Mouse (Mus musculus): ENCODE results near the gene Prkn. TPM values are rescaled to one million over a fixed set of nuclear protein-coding genes. Genes with fewer than 3 reads are reported as not detected.

Gene Prkn
- polyA plus RNA-seq, 1 experiment, result not detected

DNA sequence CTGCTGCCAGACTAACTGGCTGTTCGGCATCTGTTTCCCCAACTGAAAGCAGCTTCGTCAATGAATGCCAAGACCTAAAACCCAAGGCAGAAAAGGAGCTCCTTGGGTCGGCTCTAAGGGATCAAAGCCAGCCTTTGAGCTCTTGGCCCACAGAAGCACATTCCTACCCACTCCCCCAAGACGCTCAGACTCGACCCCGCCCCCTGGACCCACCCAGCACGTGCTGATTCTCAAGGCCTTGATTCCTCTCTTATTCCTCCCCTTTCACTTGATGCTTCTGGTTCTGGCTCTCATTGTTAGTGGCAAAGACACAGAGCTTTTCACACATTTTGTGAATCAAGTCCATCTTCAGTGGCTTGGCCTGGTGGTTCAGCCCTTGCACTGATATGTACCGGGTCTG lies 979.3 kb downstream of the Prkn start:
- TF ChIP-seq MAX (IDR thresholded peaks at IDR 0.05) (no peak), FOSL1 (IDR thresholded peaks at IDR 0.05; ENCODE audit: insufficient read depth, low read length, poor library complexity, severe bottlenecking) (no peak), CEBPB (IDR thresholded peaks at IDR 0.05; ENCODE audit: low read depth) (no peak), MYOD1 (IDR thresholded peaks at IDR 0.05; ENCODE audit: control insufficient read depth, insufficient read length, low read depth) (no peak), USF1 (IDR thresholded peaks at IDR 0.05; ENCODE audit: low read depth) (no peak), CTCF (IDR thresholded peaks at IDR 0.05; ENCODE audit: control insufficient read depth, insufficient read depth, insufficient read length) (no peak), MYOG (IDR thresholded peaks at IDR 0.05; ENCODE audit: control insufficient read depth, extremely low read depth, insufficient read length) (no peak)
- H3K27me3 ChIP-seq (ENCODE audit: control insufficient read depth, insufficient read depth, insufficient read length), result no peaks in the 10 kb centered on the region
- no peak overlapping the region for H3ac ChIP-seq (ENCODE audit: control insufficient read depth, insufficient read length, low read depth)
- no peak overlapping the region for H3K4me3 ChIP-seq (ENCODE audit: insufficient read depth, poor library complexity, severe bottlenecking)
- no peaks in the 10 kb centered on the region for H3K36me3 ChIP-seq (ENCODE audit: control insufficient read depth, insufficient read depth)
- no peaks in the 10 kb centered on the region for H3K79me2 ChIP-seq (ENCODE audit: control insufficient read depth, insufficient read depth)
- H3K79me3 ChIP-seq (ENCODE audit: low read depth), result no peaks in the 10 kb centered on the region

DNA sequence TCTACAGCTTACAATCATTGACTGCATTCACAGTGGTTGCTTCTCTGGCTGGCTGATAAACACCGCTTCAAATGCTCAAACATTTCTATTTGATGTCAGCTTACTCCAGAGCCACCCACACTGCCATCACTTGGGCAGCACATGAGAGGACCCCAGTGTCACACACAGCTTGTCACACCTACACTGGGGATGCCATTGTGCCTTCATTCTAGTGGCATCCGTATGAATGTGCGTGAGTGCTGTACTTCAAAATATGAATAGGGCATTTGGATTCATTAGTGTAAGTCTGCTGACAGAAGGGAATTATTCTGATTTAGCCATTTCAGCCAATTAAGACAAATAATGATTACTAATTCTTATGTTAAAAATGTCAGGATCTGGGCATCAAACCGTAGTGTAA lies 980.6 kb downstream of the Prkn start:
- Histone ChIP-seq H3K27me3 (ENCODE audit: control insufficient read depth, insufficient read depth, insufficient read length) (no peaks in the 10 kb centered on the region), H3K4me3 (ENCODE audit: insufficient read depth, poor library complexity, severe bottlenecking) (no peak overlapping the region), H3ac (ENCODE audit: control insufficient read depth, insufficient read length, low read depth) (no peak overlapping the region), H3K36me3 (ENCODE audit: control insufficient read depth, insufficient read depth) (no peaks in the 10 kb centered on the region), H3K79me2 (ENCODE audit: control insufficient read depth, insufficient read depth) (no peaks in the 10 kb centered on the region), H3K79me3 (ENCODE audit: low read depth) (no peaks in the 10 kb centered on the region)
- TF ChIP-seq MYOD1 (IDR thresholded peaks at IDR 0.05; ENCODE audit: control insufficient read depth, insufficient read length, low read depth), result no peak
- no peak for TF ChIP-seq FOSL1 (IDR thresholded peaks at IDR 0.05; ENCODE audit: insufficient read depth, low read length, poor library complexity, severe bottlenecking)

DNA sequence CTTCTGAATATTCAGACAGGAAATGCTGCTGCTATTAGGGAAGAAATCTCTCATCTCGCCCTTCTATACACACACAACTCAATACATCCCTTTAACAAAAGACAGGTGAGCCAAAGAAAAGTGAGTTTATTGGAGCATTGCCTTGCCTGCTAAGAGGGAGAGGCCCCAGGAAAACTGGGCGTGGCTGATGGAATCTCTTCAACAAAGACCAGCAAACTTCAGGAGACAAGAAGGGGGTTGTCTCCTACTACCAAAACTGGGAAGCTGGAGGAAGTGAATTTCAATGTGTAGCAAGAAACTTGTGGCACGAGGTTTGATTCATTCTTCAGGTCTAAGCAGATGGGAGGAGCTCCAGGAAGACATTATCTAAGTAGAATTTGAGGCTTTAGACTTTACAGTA lies 989.3 kb downstream of the Prkn start:
- H3K79me2 ChIP-seq (ENCODE audit: control insufficient read depth, insufficient read depth), result no peaks in the 10 kb centered on the region
- H3K4me3 ChIP-seq (ENCODE audit: insufficient read depth, poor library complexity, severe bottlenecking), result no peak overlapping the region
- no peaks in the 10 kb centered on the region for H3K79me3 ChIP-seq (ENCODE audit: low read depth)
- TF ChIP-seq FOSL1 (IDR thresholded peaks at IDR 0.05; ENCODE audit: insufficient read depth, low read length, poor library complexity, severe bottlenecking), result no peak
- TF ChIP-seq MYOD1 (IDR thresholded peaks at IDR 0.05; ENCODE audit: control insufficient read depth, insufficient read length, low read depth), result no peak
- TF ChIP-seq MYOG (IDR thresholded peaks at IDR 0.05; ENCODE audit: control insufficient read depth, extremely low read depth, insufficient read length), result no peak
- no peak for TF ChIP-seq USF1 (IDR thresholded peaks at IDR 0.05; ENCODE audit: low read depth)
- TF ChIP-seq CEBPB (IDR thresholded peaks at IDR 0.05; ENCODE audit: low read depth), result no peak
- TF ChIP-seq MAX (IDR thresholded peaks at IDR 0.05), result no peak
- no peak for TF ChIP-seq CTCF (IDR thresholded peaks at IDR 0.05; ENCODE audit: control insufficient read depth, insufficient read depth, insufficient read length)
- H3K36me3 ChIP-seq (ENCODE audit: control insufficient read depth, insufficient read depth), result no peaks in the 10 kb centered on the region
- no peak overlapping the region for H3ac ChIP-seq (ENCODE audit: control insufficient read depth, insufficient read length, low read depth)
- H3K27me3 ChIP-seq (ENCODE audit: control insufficient read depth, insufficient read depth, insufficient read length), result no peaks in the 10 kb centered on the region

- no peaks in the 10 kb centered on the region for H3K79me3 ChIP-seq (ENCODE audit: low read depth)
- H3ac ChIP-seq (ENCODE audit: control insufficient read depth, insufficient read length, low read depth), result no peak overlapping the region
- no peak overlapping the region for H3K4me3 ChIP-seq (ENCODE audit: insufficient read depth, poor library complexity, severe bottlenecking)
- no peaks in the 10 kb centered on the region for H3K79me2 ChIP-seq (ENCODE audit: control insufficient read depth, insufficient read depth)
- TF ChIP-seq FOSL1 (IDR thresholded peaks at IDR 0.05; ENCODE audit: insufficient read depth, low read length, poor library complexity, severe bottlenecking) (no peak), MYOG (IDR thresholded peaks at IDR 0.05; ENCODE audit: control insufficient read depth, extremely low read depth, insufficient read length) (no peak), MAX (IDR thresholded peaks at IDR 0.05) (no peak), MYOD1 (IDR thresholded peaks at IDR 0.05; ENCODE audit: control insufficient read depth, insufficient read length, low read depth) (no peak), CTCF (IDR thresholded peaks at IDR 0.05; ENCODE audit: control insufficient read depth, insufficient read depth, insufficient read length) (no peak), CEBPB (IDR thresholded peaks at IDR 0.05; ENCODE audit: low read depth) (no peak), USF1 (IDR thresholded peaks at IDR 0.05; ENCODE audit: low read depth) (no peak)
- no peaks in the 10 kb centered on the region for H3K36me3 ChIP-seq (ENCODE audit: control insufficient read depth, insufficient read depth)
- H3K27me3 ChIP-seq (ENCODE audit: control insufficient read depth, insufficient read depth, insufficient read length), result peaks cover 3% of the 10 kb centered on the region
Observed at GRCm38 (mm10) chr17:11837121-11837520, 996.9 kb downstream of the Prkn start.

DNA sequence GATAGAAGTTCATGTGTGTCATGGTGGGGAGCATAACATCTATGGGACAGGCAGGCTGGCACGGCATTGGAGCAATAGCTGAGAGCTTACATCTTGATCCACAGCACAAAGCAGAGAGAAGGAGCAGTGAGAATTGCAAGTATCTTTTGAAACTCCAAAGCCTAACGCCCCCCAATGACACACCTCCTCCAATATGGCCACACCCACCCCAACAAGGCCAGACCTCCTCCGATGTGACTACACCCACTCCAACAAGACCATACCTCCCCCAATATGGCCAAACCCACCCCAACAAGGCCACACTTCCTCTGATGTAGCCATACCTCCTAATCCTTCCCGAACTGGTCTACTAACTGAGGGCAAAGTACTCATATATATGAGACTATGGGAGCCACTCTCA lies 1004.3 kb downstream of the Prkn start:
- Histone ChIP-seq H3K79me3 (ENCODE audit: low read depth) (no peaks in the 10 kb centered on the region), H3K27me3 (ENCODE audit: control insufficient read depth, insufficient read depth, insufficient read length) (no peaks in the 10 kb centered on the region), H3K4me3 (ENCODE audit: insufficient read depth, poor library complexity, severe bottlenecking) (no peak overlapping the region), H3K79me2 (ENCODE audit: control insufficient read depth, insufficient read depth) (no peaks in the 10 kb centered on the region), H3K36me3 (ENCODE audit: control insufficient read depth, insufficient read depth) (no peaks in the 10 kb centered on the region), H3ac (ENCODE audit: control insufficient read depth, insufficient read length, low read depth) (no peak overlapping the region)
- TF ChIP-seq USF1 (IDR thresholded peaks at IDR 0.05; ENCODE audit: low read depth), result no peak
- no peak for TF ChIP-seq FOSL1 (IDR thresholded peaks at IDR 0.05; ENCODE audit: insufficient read depth, low read length, poor library complexity, severe bottlenecking)
- no peak for TF ChIP-seq MAX (IDR thresholded peaks at IDR 0.05)
- no peak for TF ChIP-seq MYOG (IDR thresholded peaks at IDR 0.05; ENCODE audit: control insufficient read depth, extremely low read depth, insufficient read length)
- no peak for TF ChIP-seq CEBPB (IDR thresholded peaks at IDR 0.05; ENCODE audit: low read depth)
- TF ChIP-seq MYOD1 (IDR thresholded peaks at IDR 0.05; ENCODE audit: control insufficient read depth, insufficient read length, low read depth), result no peak
- TF ChIP-seq CTCF (IDR thresholded peaks at IDR 0.05; ENCODE audit: control insufficient read depth, insufficient read depth, insufficient read length), result no peak

GRCm38 (mm10) chr17:11844989-11845388 lies 1004.8 kb downstream of the Prkn start:
- no peaks in the 10 kb centered on the region for H3K36me3 ChIP-seq (ENCODE audit: control insufficient read depth, insufficient read depth)

More at GRCm38 (mm10) chr17:11844989-11845388, 1004.8 kb downstream of the Prkn start:
- TF ChIP-seq CEBPB (IDR thresholded peaks at IDR 0.05; ENCODE audit: low read depth), result no peak
- no peak for TF ChIP-seq MYOG (IDR thresholded peaks at IDR 0.05; ENCODE audit: control insufficient read depth, extremely low read depth, insufficient read length)
- TF ChIP-seq MAX (IDR thresholded peaks at IDR 0.05), result no peak
- TF ChIP-seq MYOD1 (IDR thresholded peaks at IDR 0.05; ENCODE audit: control insufficient read depth, insufficient read length, low read depth), result no peak
- no peak for TF ChIP-seq FOSL1 (IDR thresholded peaks at IDR 0.05; ENCODE audit: insufficient read depth, low read length, poor library complexity, severe bottlenecking)
- no peak for TF ChIP-seq CTCF (IDR thresholded peaks at IDR 0.05; ENCODE audit: control insufficient read depth, insufficient read depth, insufficient read length)
- TF ChIP-seq USF1 (IDR thresholded peaks at IDR 0.05; ENCODE audit: low read depth), result no peak
- Histone ChIP-seq H3K27me3 (ENCODE audit: control insufficient read depth, insufficient read depth, insufficient read length) (no peaks in the 10 kb centered on the region), H3K79me2 (ENCODE audit: control insufficient read depth, insufficient read depth) (no peaks in the 10 kb centered on the region), H3ac (ENCODE audit: control insufficient read depth, insufficient read length, low read depth) (no peak overlapping the region), H3K79me3 (ENCODE audit: low read depth) (no peaks in the 10 kb centered on the region), H3K4me3 (ENCODE audit: insufficient read depth, poor library complexity, severe bottlenecking) (no peak overlapping the region)
